In the genomic region with DNA sequence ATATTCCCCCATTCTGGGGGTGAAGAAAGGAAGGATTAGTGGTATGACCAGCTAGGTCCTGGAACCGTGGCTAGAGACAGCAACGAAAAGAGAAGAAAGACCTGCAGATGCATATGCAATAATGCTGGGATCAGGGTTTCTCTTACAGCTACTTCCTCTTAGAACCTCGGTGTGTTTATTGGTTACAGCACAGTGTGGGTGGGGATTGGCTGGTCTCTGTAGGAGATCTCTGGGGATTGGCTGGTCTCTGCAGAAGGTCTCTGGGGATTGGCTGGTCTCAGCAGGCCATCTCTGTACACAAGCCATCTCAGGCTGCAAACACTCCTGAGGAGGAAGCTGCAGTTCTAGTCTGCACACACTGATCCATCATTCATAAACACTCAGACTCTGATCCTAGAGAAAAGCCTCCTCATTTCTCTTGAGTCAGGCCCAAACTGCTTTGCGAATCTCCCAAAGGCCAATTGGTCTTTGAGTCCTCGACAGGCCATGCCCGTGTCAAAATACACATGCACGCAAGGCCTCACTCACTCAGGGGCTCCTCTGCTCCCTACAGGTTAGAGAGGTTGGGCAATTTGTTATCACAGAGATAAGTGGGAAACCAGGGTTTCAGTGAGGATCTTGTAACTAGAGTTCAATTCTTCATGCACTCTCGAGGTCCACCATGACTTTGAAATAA, we compare ENCODE assay signal across 11 mouse cellular contexts. TPM values are rescaled to one million over a fixed set of nuclear protein-coding genes. Genes with fewer than 3 reads are reported as not detected.
A peak's percentile ranks its signal among the peaks of the same experiment; 100 is the strongest.
DNase-seq lines count a peak whose midpoint lies in the region; ATAC-seq and TF ChIP-seq lines count a peak whose summit lies in the region.
"Had no signal": no experiment of that assay in that cellular context is flagged by ENCODE, and none has a peak within 500 bp of the region (broad histone marks: within the 10 kb centered on the region; RNA-seq: fewer than 3 reads in every experiment).

No protein-coding gene starts in this region.

- DNase-seq in lung, embryonic 14.5 days: peak; percentile 57
- DNase-seq in lung, adult 2 months: no peak
- DNase-seq in liver, adult 2 months (ENCODE audit: extremely low read depth, low read depth, low spot score): peak; percentile 30
- peak; percentile 84 for DNase-seq in spleen, postnatal 36 days (ENCODE audit: low spot score in 2 of 2)
- no peak for DNase-seq in layer of hippocampus, postnatal 10 days (ENCODE audit: low spot score in 2 of 2)
- no peak for DNase-seq in cerebellum, postnatal 25 days
- DNase-seq: adrenal gland, postnatal 25 days; right cerebral cortex, postnatal 14 days had no signal

- peaks cover 10% of the 10 kb centered on the region; the same call in 1 of the 2 replicates for H3K4me1 ChIP-seq in lung, embryonic 14.5 days (ENCODE audit: insufficient read depth)
- 0 out of 2 replicates have a peak, but pooled peaks cover under 1% of the 10 kb centered on the region for H3K4me1 ChIP-seq in lung, adult 2 months (ENCODE audit: control insufficient read depth, insufficient read depth, low read length)
- peaks cover 48% of the 10 kb centered on the region for H3K4me1 ChIP-seq in embryonic facial prominence, embryonic 13.5 days
- H3K4me1 ChIP-seq in liver, adult 2 months (ENCODE audit: control insufficient read depth, insufficient read depth, low read length): no peaks in the 10 kb centered on the region
- H3K4me1 ChIP-seq in kidney, embryonic 14.5 days (ENCODE audit: control insufficient read depth, insufficient read depth, low read length): peaks cover 5% of the 10 kb centered on the region

- TF ChIP-seq POLR2A in lung, adult 2 months (IDR thresholded peaks at IDR 0.05; ENCODE audit: borderline replicate concordance, extremely low read depth, low read depth, low read length): no peak
- no peak for TF ChIP-seq POLR2A in liver, adult 2 months (IDR thresholded peaks at IDR 0.05; ENCODE audit: extremely low read depth, insufficient read depth, low read length)

- no peak overlapping the region for H3K4me3 ChIP-seq in lung, embryonic 14.5 days (ENCODE audit: low read depth, low read length)
- H3K4me3 ChIP-seq in lung, adult 2 months (replicated peaks; ENCODE audit: extremely low read depth, low read depth, low read length): no peak overlapping the region
- no peak overlapping the region for H3K4me3 ChIP-seq in embryonic facial prominence, embryonic 13.5 days
- no peak overlapping the region for H3K4me3 ChIP-seq in liver, adult 2 months (ENCODE audit: insufficient read depth, low read depth, low read length)
- no peak overlapping the region for H3K4me3 ChIP-seq in kidney, embryonic 14.5 days (ENCODE audit: low read length)
- H3K4me3 ChIP-seq: limb, embryonic 12.5 days had no signal

- no peak overlapping the region for H3K4me2 ChIP-seq in lung, embryonic 14.5 days
- H3K4me2 ChIP-seq in embryonic facial prominence, embryonic 13.5 days: 0 out of 2 replicates have a peak overlapping the region, but pooled peaks have one; percentile 9
- no peak overlapping the region for H3K4me2 ChIP-seq in kidney, embryonic 14.5 days (replicated peaks; ENCODE audit: low read depth, low read length)
- H3K4me2 ChIP-seq: limb, embryonic 12.5 days had no signal

- no peak for TF ChIP-seq CTCF in lung, embryonic 14.5 days (IDR thresholded peaks at IDR 0.05; ENCODE audit: low read depth)
- no peak for TF ChIP-seq CTCF in lung, adult 2 months (IDR thresholded peaks at IDR 0.05; ENCODE audit: insufficient read depth, low read length)
- TF ChIP-seq CTCF in liver, adult 2 months (IDR thresholded peaks at IDR 0.05; ENCODE audit: low read depth, low read length): no peak

- no peaks in the 10 kb centered on the region for H3K27me3 ChIP-seq in lung, embryonic 14.5 days (ENCODE audit: insufficient read depth, low read length)
- no peaks in the 10 kb centered on the region for H3K27me3 ChIP-seq in embryonic facial prominence, embryonic 13.5 days
- no peaks in the 10 kb centered on the region for H3K27me3 ChIP-seq in liver, adult 2 months (ENCODE audit: control insufficient read depth, insufficient read depth, low read length)
- no peaks in the 10 kb centered on the region for H3K27me3 ChIP-seq in kidney, embryonic 14.5 days (ENCODE audit: control insufficient read depth, insufficient read depth, low read length)
- H3K27me3 ChIP-seq: limb, embryonic 12.5 days had no signal

- no peaks in the 10 kb centered on the region for H3K79me2 ChIP-seq in liver, adult 2 months (ENCODE audit: control insufficient read depth, insufficient read depth, low read length)

- H3K36me3 ChIP-seq in lung, embryonic 14.5 days (ENCODE audit: insufficient read depth): no peaks in the 10 kb centered on the region
- no peaks in the 10 kb centered on the region for H3K36me3 ChIP-seq in embryonic facial prominence, embryonic 13.5 days
- no peaks in the 10 kb centered on the region for H3K36me3 ChIP-seq in liver, adult 2 months (ENCODE audit: control insufficient read depth, insufficient read depth, low read length)
- H3K36me3 ChIP-seq in kidney, embryonic 14.5 days (ENCODE audit: control insufficient read depth, insufficient read depth, low read length): no peaks in the 10 kb centered on the region
- H3K36me3 ChIP-seq: limb, embryonic 12.5 days had no signal

- H3K9me3 ChIP-seq in lung, embryonic 14.5 days (ENCODE audit: low read depth, low read length): no peaks in the 10 kb centered on the region
- no peaks in the 10 kb centered on the region for H3K9me3 ChIP-seq in embryonic facial prominence, embryonic 13.5 days
- no peaks in the 10 kb centered on the region for H3K9me3 ChIP-seq in kidney, embryonic 14.5 days (ENCODE audit: control insufficient read depth, low read length)
- H3K9me3 ChIP-seq: limb, embryonic 12.5 days had no signal

- no peak overlapping the region for H3K9ac ChIP-seq in lung, embryonic 14.5 days
- H3K9ac ChIP-seq in embryonic facial prominence, embryonic 13.5 days: no peak overlapping the region
- H3K9ac ChIP-seq in liver, adult 2 months (ENCODE audit: low read depth, low read length): no peak overlapping the region
- no peak overlapping the region for H3K9ac ChIP-seq in kidney, embryonic 14.5 days (ENCODE audit: low read depth, low read length)
- H3K9ac ChIP-seq: limb, embryonic 12.5 days had no signal

- peak; percentile 65 for ATAC-seq in lung, embryonic 14.5 days (ENCODE audit: insufficient read depth)
- no peak for ATAC-seq in embryonic facial prominence, embryonic 13.5 days (ENCODE audit: insufficient number of reproducible peaks, insufficient read depth, low FRiP score, low TSS enrichment, low read depth)
- ATAC-seq in kidney, embryonic 14.5 days (ENCODE audit: low FRiP score, low TSS enrichment): no peak

- WGBS in lung, embryonic 14.5 days: 47% methylated on average over 8 of the region's 8 CpGs
- 64% methylated on average over 8 of the region's 8 CpGs for WGBS in lung, adult 2 months
- 74% methylated on average over 8 of the region's 8 CpGs for WGBS in embryonic facial prominence, embryonic 13.5 days
- WGBS in liver, adult 2 months: 68% methylated on average over 8 of the region's 8 CpGs
- 76% methylated on average over 8 of the region's 8 CpGs for WGBS in kidney, embryonic 14.5 days

- no peak overlapping the region for H3K27ac ChIP-seq in lung, embryonic 14.5 days (ENCODE audit: low read depth)
- no peak overlapping the region for H3K27ac ChIP-seq in embryonic facial prominence, embryonic 13.5 days
- H3K27ac ChIP-seq in liver, adult 2 months (replicated peaks; ENCODE audit: insufficient read depth, low read depth, low read length): no peak overlapping the region
- H3K27ac ChIP-seq in kidney, embryonic 14.5 days (ENCODE audit: low read depth, low read length): no peak overlapping the region

RNA-seq across cellular contexts. Expression of a gene that starts 35.1 kb away (rescaled TPM):
- polyA plus RNA-seq in lung, embryonic 14.5 days (2014; fragmentation: Nextera tagmentation; extraction: Ambion mirVana): 54.4 and 61.7 TPM in 2 replicates
- polyA plus RNA-seq in lung, adult 2 months (2012; rRNA removed): 48.9 and 56.6 TPM in 2 replicates
- 58.3 and 71.9 TPM in 2 replicates for polyA plus RNA-seq in embryonic facial prominence, embryonic 13.5 days (2015; fragmentation: Nextera tagmentation; extraction: Ambion mirVana)
- total RNA-seq in liver, adult 2 months (2014; rRNA removed): 79.9 and 93.8 TPM in 2 replicates
- polyA plus RNA-seq in liver, adult 2 months (2012; rRNA removed): 50.6 and 54.4 TPM in 2 replicates
- 58.1 and 71.9 TPM in 2 replicates for polyA plus RNA-seq in kidney, embryonic 14.5 days (2014; fragmentation: Nextera tagmentation; extraction: Ambion mirVana)
- total RNA-seq in layer of hippocampus, postnatal 10 days (2021): 10 to 100 TPM; 52.8 to 88.1 TPM

Comparison
In these comparisons a context has a peak if more than half of its experiments do, and no peak if none do; other contexts are left out.
1. DNase-seq: peak in lung, embryonic 14.5 days (single experiment), liver, adult 2 months (single experiment) and spleen, postnatal 36 days (2 of 2); none in lung, adult 2 months (single experiment), layer of hippocampus, postnatal 10 days (0 of 2) and cerebellum, postnatal 25 days (0 of 2).